Mouse (Mus musculus) T-cell, adult 2 months (primary cell): ENCODE data around the gene Olfr1395.
A peak's percentile ranks its signal among the peaks of the same experiment; 100 is the strongest.
"Not testable (repeated sequence)": the region's sequence is repeated elsewhere in the genome, so short reads cannot be mapped to it uniquely, and the experiment has no call there.

Source experiments
- DNase-seq: peaks from one replicate; pipeline ENCODE4 v3.0.0; 2022; ENCODE audit warnings: low spot score

The Olfr1395 gene

GRCm38 (mm10) chr11:49175345-49175744 lies 33.3 kb downstream of the Olfr1395 start:
- DNase-seq: peak; percentile 34

- not testable (repeated sequence) for DNase-seq
Observed at GRCm38 (mm10) chr11:49176047-49176779, 34.1 kb downstream of the Olfr1395 start.

- no peak for DNase-seq
Observed at GRCm38 (mm10) chr11:49183172-49183571, 41.1 kb downstream of the Olfr1395 start.

- DNase-seq: no peak
Observed at GRCm38 (mm10) chr11:49186452-49186851, 44.4 kb downstream of the Olfr1395 start.

GRCm38 (mm10) chr11:49186955-49187488 lies 44.9 kb downstream of the Olfr1395 start, which contains the start of gene Btnl9:
Btnl9 (minus strand) TSS chr11:49187159.
- no peak for DNase-seq

GRCm38 (mm10) chr11:49187701-49188100 lies 45.6 kb downstream of the Olfr1395 start:
- no peak for DNase-seq

- DNase-seq: peak; percentile 63
Observed at GRCm38 (mm10) chr11:49189737-49190136, 47.7 kb downstream of the Olfr1395 start.

- DNase-seq: no peak
Observed at GRCm38 (mm10) chr11:49191083-49191482, 49.0 kb downstream of the Olfr1395 start.

- DNase-seq: not testable (repeated sequence)
Observed at GRCm38 (mm10) chr11:49194771-49195170, 52.7 kb downstream of the Olfr1395 start.

- peak; percentile 18 for DNase-seq
Observed at GRCm38 (mm10) chr11:49195819-49196322, 53.8 kb downstream of the Olfr1395 start.
